ENCODE assay signal across 8 mouse cellular contexts in genomic region chr3:67429999-67430380, GRCm38 (mm10). TPM values are rescaled to one million over a fixed set of nuclear protein-coding genes. Genes with fewer than 3 reads are reported as not detected.
A peak's percentile ranks its signal among the peaks of the same experiment; 100 is the strongest.
DNase-seq lines count a peak whose midpoint lies in the region; ATAC-seq lines count a peak whose summit lies in the region.

Gfm1 (plus strand) TSS chr3:67430096.

- peak; percentile 99 for ATAC-seq in megakaryocyte progenitor cell, adult 5-6 weeks (replicated peaks; ENCODE audit: poor library complexity)

- peak; percentile 90 for DNase-seq in adipocyte (ENCODE audit: low spot score)
- DNase-seq in embryo, embryonic 10 days (ENCODE audit: low spot score), result peak; percentile 93
- peak; percentile 85 for DNase-seq in gastrocnemius, postnatal 10 days
- DNase-seq in induced T-regulatory cell, adult 2 months (ENCODE audit: low read depth), result peak; percentile 90
- DNase-seq in left cerebral cortex, adult 9 months (ENCODE audit: low spot score in 2 of 2), result peak; percentile 70 to 84
- DNase-seq in right cerebral cortex, postnatal 14 days, result peak; percentile 93
- DNase-seq in urinary bladder, postnatal 36 days (ENCODE audit: low spot score in 2 of 2), result peak; percentile 81 to 87

RNA-seq across cellular contexts. Expression of gene Gfm1, which starts in this region (rescaled TPM):
- 10 to 100 TPM; 66.5 to 77.5 TPM for total RNA-seq in gastrocnemius, postnatal 10 days (2021)
- total RNA-seq in megakaryocyte progenitor cell, adult 5-6 weeks (2015), result 44.8 and 50.0 TPM in 2 replicates
- 80.8 and 97.7 TPM in 2 replicates for total RNA-seq in megakaryocyte progenitor cell, adult 5-6 weeks (2017)

Comparison
In these comparisons a context has a peak if more than half of its experiments do, and no peak if none do; other contexts are left out.
1. Peak in every context shown above with its lines: DNase-seq and ATAC-seq.